Mouse (Mus musculus): ENCODE measurements at regions not wholly inside any gene's neighbourhood (a gene's known extent, or its start where the extent isn't known, plus 50 kb on each side); places are given as distances from the start of the nearest gene placed in this dataset.

DNA sequence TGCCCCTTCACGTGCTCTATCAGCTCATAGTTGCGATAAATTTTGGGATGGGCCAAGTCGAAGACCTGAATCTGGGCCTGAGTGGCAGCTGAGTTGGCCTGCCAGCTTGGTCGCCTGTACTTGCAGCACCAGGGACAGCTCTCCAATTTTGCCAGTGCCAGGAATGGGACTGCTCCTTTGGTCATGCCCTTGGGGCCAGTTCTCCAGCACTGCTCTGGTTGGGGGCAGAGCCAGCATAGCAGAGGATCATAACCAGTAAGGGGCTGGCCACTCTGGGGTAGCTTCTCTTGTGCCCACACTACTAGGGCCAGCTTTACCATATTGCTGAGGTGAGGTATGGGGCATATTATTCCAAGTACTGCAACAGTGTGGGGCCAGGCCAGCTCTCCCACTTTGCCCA lies 397.0 kb upstream of the Cadm2 start:
- DNase-seq: no peak

DNA sequence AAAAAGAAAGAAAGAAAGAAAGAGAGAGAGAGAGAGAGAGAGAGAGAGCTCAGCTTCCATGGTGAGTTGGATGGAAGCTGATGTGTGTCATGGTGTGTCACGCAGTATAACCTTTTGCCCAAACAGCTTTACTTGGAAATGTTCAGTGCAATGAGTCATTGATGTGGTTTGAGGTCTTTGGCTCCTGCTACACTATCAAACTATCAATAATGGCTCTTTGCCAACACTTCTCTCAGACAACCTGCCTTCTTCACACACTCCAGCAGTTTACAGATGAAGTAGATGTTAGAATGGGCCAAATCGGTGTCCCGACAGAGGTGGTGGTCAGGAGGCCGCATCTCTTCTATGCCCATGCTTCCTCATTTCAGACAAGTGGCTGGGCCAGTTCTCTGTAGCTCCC lies 369.0 kb upstream of the Cadm2 start:
- DNase-seq: no peak

DNA sequence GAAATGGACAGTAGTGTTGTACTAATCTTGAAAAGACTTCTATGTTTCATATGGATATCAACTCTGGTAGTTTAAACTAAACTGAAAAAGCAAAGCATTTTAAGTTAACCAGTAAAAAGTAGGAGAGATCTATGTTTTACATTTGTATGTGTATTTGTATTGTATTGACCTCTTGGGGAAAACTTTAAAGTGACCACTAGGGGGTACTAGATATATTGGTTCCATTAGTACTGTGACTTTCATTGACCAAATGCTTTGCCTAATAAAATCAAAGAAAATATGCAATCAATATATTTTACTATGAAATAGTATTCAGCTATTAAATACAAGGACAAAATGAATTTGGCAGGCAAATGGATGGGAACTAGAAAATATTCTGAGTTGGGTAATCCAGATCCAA lies 355.9 kb upstream of the Cadm2 start:
- DNase-seq: no peak

DNA sequence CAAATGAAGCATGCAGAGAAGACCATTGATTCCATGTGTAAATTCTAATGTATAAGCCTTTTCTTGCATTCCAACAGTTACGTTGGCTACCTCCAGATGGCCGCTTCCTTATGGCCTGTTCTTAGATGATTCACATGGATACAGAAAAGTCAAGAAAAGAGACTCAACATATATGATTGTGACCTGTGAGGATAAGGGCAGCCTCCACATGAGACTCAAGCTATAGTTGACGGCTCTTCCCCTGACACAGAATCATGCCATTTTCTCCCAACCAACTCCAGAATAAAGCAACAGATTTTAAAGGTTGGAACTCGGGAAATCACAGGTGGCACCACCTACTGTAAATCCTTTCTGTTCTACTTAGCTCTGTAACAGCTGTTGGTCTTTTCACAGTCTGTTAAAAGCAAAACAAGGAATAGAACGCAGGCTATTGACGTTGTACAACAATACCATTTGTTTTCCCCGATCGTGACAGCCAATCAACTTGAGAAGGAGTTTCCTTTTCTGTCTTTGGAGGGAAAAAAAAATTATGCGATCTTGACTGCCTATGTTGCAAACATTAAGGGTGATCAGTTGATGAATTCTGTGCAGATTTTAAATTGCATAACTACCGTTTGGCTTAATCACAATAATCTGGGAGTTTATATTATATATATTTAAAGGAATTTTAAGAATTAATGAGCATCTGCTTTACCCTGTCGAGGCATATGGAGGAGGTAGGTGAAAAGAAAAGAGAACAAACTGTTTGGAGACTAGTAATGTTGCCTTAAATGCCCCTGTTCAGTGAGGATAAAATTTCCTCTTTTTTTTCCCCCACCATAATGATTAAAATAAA lies 347.8 kb upstream of the Cadm2 start:
- no peak for DNase-seq

DNA sequence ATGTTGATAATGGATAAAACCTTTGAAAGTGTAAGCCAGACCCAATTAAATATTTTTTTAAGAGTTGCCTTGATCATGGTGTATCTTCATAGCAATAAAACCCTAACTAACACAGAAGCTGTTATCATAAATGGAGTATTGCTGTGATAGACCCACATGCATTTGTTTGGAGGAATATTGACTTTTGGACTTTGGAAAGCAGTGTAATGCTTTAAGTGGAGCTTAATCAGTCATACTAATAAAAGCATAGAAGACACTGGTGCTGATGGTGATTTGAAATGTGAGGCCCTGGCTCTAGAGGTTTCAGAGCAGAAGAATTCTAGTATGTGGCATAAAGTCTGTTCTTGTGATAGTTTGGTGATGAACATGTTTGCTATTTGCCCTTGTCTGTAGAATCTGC lies 328.4 kb upstream of the Cadm2 start:
- DNase-seq: no peak

DNA sequence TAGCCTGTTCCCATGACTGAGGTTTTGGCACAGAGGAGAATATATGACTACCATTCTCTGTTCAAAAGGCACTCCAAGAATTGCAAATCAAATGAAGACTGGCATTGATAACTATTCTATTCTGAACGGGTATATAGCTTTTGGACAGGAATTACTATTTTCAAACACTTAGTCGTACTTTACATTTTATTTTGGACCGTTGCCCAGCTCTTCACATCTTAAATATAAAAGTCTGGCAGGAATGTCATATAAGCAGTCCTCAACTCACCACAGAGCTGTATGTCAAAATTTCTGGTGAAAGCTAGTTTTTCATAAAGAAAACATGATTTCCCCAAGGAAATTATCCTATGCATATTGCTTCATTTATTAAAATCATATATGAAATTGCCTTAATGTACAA lies 323.7 kb upstream of the Cadm2 start:
- no peak for DNase-seq

DNA sequence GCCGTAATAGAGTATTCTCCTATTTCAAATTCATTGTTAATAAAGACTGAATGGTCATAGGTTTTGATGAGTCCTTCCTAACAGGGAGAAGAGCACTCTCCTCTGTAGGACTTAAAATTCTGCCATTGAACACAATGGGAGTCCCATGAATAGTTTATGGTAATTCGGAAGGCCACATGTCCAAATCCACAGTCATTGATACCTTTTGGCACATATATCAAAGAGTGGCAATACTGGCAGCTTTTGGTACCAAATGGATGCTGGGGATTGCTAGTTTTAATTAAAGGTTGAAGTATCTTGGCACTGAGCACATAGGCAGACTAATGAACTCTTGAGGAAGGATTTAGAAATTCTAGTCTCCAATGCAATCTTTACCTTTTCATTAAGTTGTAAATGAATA lies 298.5 kb upstream of the Cadm2 start:
- no peak for DNase-seq

DNA sequence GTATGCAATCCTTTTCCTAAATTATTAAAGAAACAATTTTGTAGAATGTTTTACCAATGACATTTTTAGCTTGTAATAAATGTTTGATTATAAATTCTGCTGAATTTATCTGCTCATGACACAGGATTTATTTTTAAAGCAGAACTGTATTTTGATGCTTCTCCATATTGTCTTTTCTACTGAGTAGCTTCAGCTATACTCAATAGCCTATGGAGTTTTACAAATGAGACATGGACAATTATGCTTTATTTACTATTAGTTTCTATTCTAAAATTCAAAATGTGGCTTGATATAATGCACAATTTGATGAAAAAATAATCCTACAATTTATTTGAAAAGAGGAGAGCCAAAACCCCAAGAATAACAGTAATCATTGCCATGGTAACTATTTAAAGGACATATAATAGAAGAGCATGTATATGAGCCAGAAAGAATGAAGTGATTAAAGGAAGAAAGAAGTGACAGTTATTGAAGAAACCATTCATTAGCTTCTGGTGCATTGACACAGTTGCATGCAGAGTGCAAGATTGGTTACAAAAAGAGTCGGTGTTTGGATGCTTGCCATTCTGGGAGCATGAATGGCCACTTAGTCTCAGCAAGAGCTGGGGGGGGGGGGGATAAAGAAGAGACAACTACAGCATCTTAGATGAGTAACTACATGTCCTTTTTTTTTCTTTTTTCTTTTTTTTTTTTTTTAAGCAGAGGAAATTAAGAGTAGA lies 250.8 kb upstream of the Cadm2 start:
- DNase-seq: no peak

DNA sequence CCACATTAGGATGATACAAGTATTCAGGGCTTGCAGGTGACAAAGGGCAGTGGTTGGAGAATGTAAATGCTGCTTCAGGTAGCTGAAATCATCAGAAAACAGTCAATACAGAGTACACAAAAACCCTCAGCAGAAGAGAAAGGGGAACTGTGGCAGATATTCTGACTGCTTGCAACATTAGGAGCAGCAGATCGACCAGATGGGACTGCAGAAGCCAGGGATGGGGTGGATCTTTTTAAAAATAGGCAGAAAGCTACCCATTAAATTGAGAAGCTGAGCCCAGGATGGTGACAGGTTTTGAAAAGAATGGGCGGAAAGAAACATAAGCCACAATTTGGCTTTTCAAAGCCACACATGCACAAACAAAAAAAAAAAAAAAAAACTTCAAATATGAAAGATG lies 229.5 kb upstream of the Cadm2 start:
- no peak for DNase-seq

DNA sequence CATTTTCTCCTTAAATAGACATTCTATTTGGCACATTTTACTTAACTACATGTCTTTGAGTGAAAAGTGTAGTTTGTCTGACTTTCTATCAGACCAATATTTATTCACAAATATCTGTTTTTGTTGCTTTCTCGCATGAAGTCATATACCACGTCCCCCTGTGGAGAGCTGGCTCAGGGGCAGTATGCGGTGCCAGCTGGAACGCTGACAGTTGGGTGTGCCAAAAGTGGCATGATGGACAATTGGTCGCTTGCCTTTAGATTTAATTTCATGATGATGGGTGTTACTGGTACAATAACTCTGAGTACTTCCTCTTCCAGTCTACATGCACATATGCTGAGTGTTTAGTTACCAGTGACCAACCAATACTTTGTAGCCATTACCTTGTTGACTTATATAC lies 223.8 kb upstream of the Cadm2 start:
- DNase-seq: no peak

DNA sequence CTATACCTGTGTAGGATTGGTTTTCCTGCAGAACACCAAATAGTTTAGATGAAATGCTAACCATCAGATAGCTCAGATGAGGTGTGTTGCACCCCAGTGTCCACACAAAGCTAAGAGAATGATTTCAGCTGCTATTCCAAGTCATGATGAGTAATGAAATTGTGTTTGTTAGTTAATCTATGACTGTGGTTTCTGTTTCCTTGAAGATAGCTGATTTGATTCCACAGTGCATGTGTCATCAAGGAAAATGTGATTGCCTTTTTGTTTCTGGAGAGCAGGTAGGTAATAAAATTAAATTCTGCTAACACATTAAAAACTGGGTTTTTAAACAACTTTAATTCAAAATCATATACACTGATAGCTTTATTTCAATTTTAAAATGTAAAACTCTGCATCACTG lies 176.5 kb upstream of the Cadm2 start:
- no peak for DNase-seq

DNA sequence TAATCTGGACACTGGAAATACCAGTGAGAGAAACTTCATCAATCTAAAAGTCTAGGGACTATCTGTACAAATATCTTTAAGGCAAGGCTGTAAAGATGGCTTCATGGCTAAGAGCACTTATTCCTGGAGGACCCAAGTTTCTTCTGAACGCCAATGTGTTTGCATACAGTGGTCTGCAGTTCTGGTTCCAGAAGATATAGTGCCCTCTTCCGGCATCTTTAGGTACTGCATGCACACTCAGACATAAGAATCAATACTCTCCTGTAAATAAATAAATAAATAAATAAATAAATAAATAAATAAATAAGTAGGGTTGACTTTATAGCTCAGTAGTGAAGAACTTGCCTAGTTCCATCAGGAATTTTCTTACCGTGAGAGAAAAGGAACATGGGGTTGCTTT lies 155.4 kb upstream of the Cadm2 start:
- peak; percentile 8 for DNase-seq

DNA sequence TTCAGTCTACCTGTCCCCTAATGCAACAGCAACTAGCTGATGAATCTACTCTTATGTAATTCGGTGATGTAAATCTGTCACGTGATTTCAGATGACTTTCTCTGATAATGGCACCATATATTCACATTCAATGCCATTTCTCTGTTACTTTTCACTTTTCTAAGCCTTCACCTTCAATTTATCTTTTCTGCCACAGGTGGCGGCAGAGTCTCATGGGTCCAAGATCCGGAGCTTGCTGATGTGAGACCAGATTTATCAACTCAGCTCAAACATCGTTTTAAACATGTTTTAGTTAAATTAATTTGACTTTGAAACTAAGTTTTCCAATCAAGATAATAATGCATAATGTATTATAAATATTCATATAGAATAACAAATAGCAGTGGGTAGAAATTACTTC lies 148.4 kb upstream of the Cadm2 start:
- DNase-seq: peak; percentile 28

DNA sequence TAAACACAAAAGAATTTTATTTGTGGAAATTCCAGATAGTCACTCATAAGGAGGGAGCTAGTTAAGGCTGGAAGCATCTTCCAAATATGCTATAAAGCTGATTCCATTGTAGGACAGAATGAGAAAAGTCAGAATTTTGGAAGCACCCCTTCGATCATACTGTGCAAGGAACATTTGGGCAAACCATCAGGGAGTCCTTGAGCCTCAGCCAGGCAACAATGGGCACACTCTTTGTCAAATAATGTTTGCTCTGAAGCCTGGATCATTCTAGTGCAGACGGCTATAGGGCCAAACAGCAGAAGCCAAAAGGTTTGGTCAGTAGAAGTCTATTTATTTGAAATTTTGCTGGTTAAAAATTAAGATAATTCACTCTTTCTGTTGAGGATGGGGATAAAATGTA lies 114.7 kb upstream of the Cadm2 start:
- DNase-seq: no peak

DNA sequence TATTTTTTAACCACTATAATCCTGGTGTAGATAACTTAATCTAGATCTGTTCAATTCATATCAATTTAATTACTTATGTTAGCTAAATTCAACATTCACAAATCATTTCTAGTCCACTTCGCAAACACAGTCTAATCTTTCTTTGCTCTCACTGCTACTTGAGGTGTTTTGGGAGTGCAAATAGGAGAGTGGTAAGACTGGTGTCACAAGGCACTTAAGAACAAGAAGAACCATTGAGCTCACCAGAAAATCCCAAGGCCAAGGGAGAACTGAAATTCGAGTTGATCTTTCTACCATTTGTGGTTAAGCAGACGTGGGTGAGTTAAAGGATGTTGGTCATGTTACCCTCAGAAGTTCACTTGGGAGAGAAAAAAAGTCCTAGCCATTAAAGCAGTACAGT lies 77.9 kb upstream of the Cadm2 start:
- DNase-seq: no peak
